22 mouse cellular contexts compared by ENCODE assay signal in the genomic region with DNA sequence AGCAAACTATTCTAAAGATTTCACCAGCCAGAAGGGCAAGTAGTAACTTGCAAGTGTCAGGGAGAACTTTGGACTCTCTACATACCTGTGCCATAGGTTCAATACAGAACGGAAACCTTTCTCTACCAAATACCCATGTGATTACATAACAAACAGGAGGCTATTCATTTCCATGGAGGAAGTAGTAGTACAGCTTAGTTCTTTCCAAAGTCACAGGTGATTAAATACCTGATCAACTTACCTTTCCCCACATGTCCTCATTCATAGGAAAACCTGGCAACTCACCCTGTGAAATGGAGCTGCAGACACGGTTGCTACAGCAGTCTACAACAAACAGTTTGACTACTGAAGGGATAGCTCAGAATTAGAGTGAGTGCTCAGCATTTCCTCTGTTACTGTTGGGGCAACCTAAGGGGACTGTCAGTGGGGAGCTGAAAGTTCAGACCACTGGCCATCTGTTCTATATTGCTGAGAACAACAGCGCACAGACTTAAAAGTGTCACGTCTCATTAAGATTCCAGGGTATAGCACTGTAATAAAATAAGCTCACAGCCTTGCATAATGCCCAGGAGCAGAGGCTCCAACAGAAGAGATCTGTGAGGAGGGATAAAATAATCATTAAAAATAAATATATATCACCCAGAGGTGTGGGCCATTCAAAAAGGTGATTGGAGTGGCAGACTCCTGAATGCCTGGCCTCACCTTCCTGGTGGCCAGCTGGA. TPM values are rescaled to one million over a fixed set of nuclear protein-coding genes. Genes with fewer than 3 reads are reported as not detected.
DNase-seq lines count a peak whose midpoint lies in the region; ATAC-seq and TF ChIP-seq lines count a peak whose summit lies in the region.
"Had no signal": no experiment of that assay in that cellular context is flagged by ENCODE, and none has a peak within 500 bp of the region (broad histone marks: within the 10 kb centered on the region; RNA-seq: fewer than 3 reads in every experiment).

No protein-coding gene starts in this region.

- no peaks in the 10 kb centered on the region for H3K27me3 ChIP-seq in hindbrain, embryonic 11.5 days (ENCODE audit: control insufficient read depth, insufficient read depth, low read length)
- H3K27me3 ChIP-seq in hindbrain, embryonic 12.5 days = no peaks in the 10 kb centered on the region
- H3K27me3 ChIP-seq in hindbrain, embryonic 15.5 days = no peaks in the 10 kb centered on the region
- H3K27me3 ChIP-seq in heart, embryonic 11.5 days (ENCODE audit: control insufficient read depth, insufficient read depth, low read length) = no peaks in the 10 kb centered on the region
- H3K27me3 ChIP-seq: liver, embryonic 12.5 days; megakaryocyte, embryonic 14.5 days had no signal

- no peak overlapping the region for H3K27ac ChIP-seq in hindbrain, embryonic 11.5 days (ENCODE audit: low read depth, low read length)
- H3K27ac ChIP-seq in hindbrain, embryonic 12.5 days = no peak overlapping the region
- no peak overlapping the region for H3K27ac ChIP-seq in hindbrain, embryonic 15.5 days (replicated peaks)
- H3K27ac ChIP-seq in heart, embryonic 11.5 days (ENCODE audit: low read depth, low read length) = no peak overlapping the region
- H3K27ac ChIP-seq: left cerebral cortex, adult 2 months; liver, embryonic 12.5 days had no signal

- TF ChIP-seq POLR2A in brain, embryonic 14.5 days (IDR thresholded peaks at IDR 0.05; ENCODE audit: borderline replicate concordance, extremely low read depth, insufficient read depth, insufficient read length, poor library complexity, severe bottlenecking) = no peak

- DNase-seq in hindbrain, embryonic 11.5 days (ENCODE audit: low spot score) = no peak
- peak; percentile 13 for DNase-seq in brain, embryonic 14.5 days (ENCODE audit: low read depth)
- DNase-seq in mesoderm, embryonic 11.5 days (ENCODE audit: low read depth, low spot score) = peak; percentile 17
- DNase-seq in adrenal gland, postnatal 36 days = no peak
- no peak for DNase-seq in MN1 (ENCODE audit: low spot score)
- DNase-seq: cerebellum, adult 11 months; heart, adult 18-20 months; heart, postnatal 10 days; kidney, adult 2 months; right cerebral cortex, postnatal 25 days; thymus, adult 2 months had no signal

- H3K9ac ChIP-seq in hindbrain, embryonic 11.5 days (ENCODE audit: low read depth, low read length) = no peak overlapping the region
- no peak overlapping the region for H3K9ac ChIP-seq in hindbrain, embryonic 12.5 days
- H3K9ac ChIP-seq in hindbrain, embryonic 15.5 days = no peak overlapping the region
- no peak overlapping the region for H3K9ac ChIP-seq in heart, embryonic 11.5 days (ENCODE audit: low read depth, low read length)
- H3K9ac ChIP-seq: liver, embryonic 12.5 days had no signal

- TF ChIP-seq CTCF in brain, embryonic 14.5 days (IDR thresholded peaks at IDR 0.05; ENCODE audit: borderline replicate concordance, extremely low read depth, insufficient read depth, insufficient read length) = no peak

- no peaks in the 10 kb centered on the region for H3K36me3 ChIP-seq in hindbrain, embryonic 11.5 days (ENCODE audit: control insufficient read depth, insufficient read depth, low read length)
- H3K36me3 ChIP-seq in hindbrain, embryonic 12.5 days = no peaks in the 10 kb centered on the region
- H3K36me3 ChIP-seq in hindbrain, embryonic 15.5 days = no peaks in the 10 kb centered on the region
- no peaks in the 10 kb centered on the region for H3K36me3 ChIP-seq in heart, embryonic 11.5 days (ENCODE audit: control insufficient read depth, insufficient read depth, low read length)
- H3K36me3 ChIP-seq: G1E; liver, embryonic 12.5 days had no signal

- 83% methylated on average over 4 of the region's 4 CpGs for WGBS in hindbrain, embryonic 11.5 days
- WGBS in hindbrain, embryonic 12.5 days = 61% methylated on average over 4 of the region's 4 CpGs
- WGBS in hindbrain, embryonic 15.5 days = 66% methylated on average over 4 of the region's 4 CpGs
- WGBS in heart, embryonic 11.5 days (ENCODE audit: insufficient replicate concordance) = 72% methylated on average over 4 of the region's 4 CpGs

- H3K9me3 ChIP-seq in hindbrain, embryonic 11.5 days (ENCODE audit: control insufficient read depth, low read length) = no peaks in the 10 kb centered on the region
- H3K9me3 ChIP-seq in hindbrain, embryonic 12.5 days (replicated peaks) = no peaks in the 10 kb centered on the region
- no peaks in the 10 kb centered on the region for H3K9me3 ChIP-seq in hindbrain, embryonic 15.5 days
- H3K9me3 ChIP-seq in heart, embryonic 11.5 days (replicated peaks; ENCODE audit: control insufficient read depth, low read length) = no peaks in the 10 kb centered on the region
- H3K9me3 ChIP-seq: G1E; liver, embryonic 12.5 days; megakaryocyte, embryonic 14.5 days had no signal

- no peak overlapping the region for H3K4me2 ChIP-seq in hindbrain, embryonic 11.5 days (replicated peaks; ENCODE audit: low read depth, low read length)
- H3K4me2 ChIP-seq in hindbrain, embryonic 12.5 days (replicated peaks) = no peak overlapping the region
- H3K4me2 ChIP-seq in hindbrain, embryonic 15.5 days = no peak overlapping the region
- H3K4me2 ChIP-seq in heart, embryonic 11.5 days = no peak overlapping the region
- H3K4me2 ChIP-seq: liver, embryonic 12.5 days had no signal

- 0 out of 2 replicates have a peak, but pooled peaks have one; percentile 30 for ATAC-seq in hindbrain, embryonic 11.5 days (ENCODE audit: low FRiP score)
- ATAC-seq in hindbrain, embryonic 12.5 days (ENCODE audit: low FRiP score) = no peak
- peak; percentile 56; the same call in 1 of the 2 replicates for ATAC-seq in hindbrain, embryonic 15.5 days (ENCODE audit: low FRiP score, low read depth)
- ATAC-seq in heart, embryonic 11.5 days (replicated peaks; ENCODE audit: insufficient number of reproducible peaks, low FRiP score, low TSS enrichment) = no peak
- ATAC-seq: liver, embryonic 12.5 days had no signal

- no peak overlapping the region for H3K4me3 ChIP-seq in hindbrain, embryonic 11.5 days (ENCODE audit: low read depth, low read length)
- H3K4me3 ChIP-seq in hindbrain, embryonic 12.5 days = no peak overlapping the region
- H3K4me3 ChIP-seq in hindbrain, embryonic 15.5 days = no peak overlapping the region
- no peak overlapping the region for H3K4me3 ChIP-seq in heart, embryonic 11.5 days (ENCODE audit: low read depth, low read length)
- H3K4me3 ChIP-seq: erythroblast, embryonic 14.5 days; left cerebral cortex, adult 2 months; liver, embryonic 12.5 days; megakaryocyte, embryonic 14.5 days had no signal

- H3K4me1 ChIP-seq in hindbrain, embryonic 11.5 days (replicated peaks; ENCODE audit: control insufficient read depth, insufficient read depth, low read length) = no peaks in the 10 kb centered on the region
- 0 out of 2 replicates have a peak, but pooled peaks cover 2% of the 10 kb centered on the region for H3K4me1 ChIP-seq in hindbrain, embryonic 12.5 days
- H3K4me1 ChIP-seq in hindbrain, embryonic 15.5 days (replicated peaks) = 0 out of 2 replicates have a peak, but pooled peaks cover 4% of the 10 kb centered on the region
- no peaks in the 10 kb centered on the region for H3K4me1 ChIP-seq in heart, embryonic 11.5 days (ENCODE audit: control insufficient read depth, insufficient read depth, low read length)
- H3K4me1 ChIP-seq: liver, embryonic 12.5 days; megakaryocyte, embryonic 14.5 days had no signal

RNA-seq across cellular contexts. Expression of a gene that starts 9.7 kb away (rescaled TPM):
- not detected in 2 replicates for polyA plus RNA-seq in hindbrain, embryonic 11.5 days (2014; fragmentation: Nextera tagmentation; extraction: Ambion mirVana)
- not detected in 2 replicates for polyA plus RNA-seq in hindbrain, embryonic 12.5 days (2016; fragmentation: Nextera tagmentation; extraction: Ambion mirVana)
- not detected in 2 replicates for polyA plus RNA-seq in brain, embryonic 14.5 days (2012; rRNA removed)
- not detected in 2 replicates for polyA plus RNA-seq in hindbrain, embryonic 15.5 days (2015; fragmentation: Nextera tagmentation; extraction: Ambion mirVana)
- not detected for total RNA-seq in adrenal gland, postnatal 36 days (2021)
- not detected in 2 replicates for polyA plus RNA-seq in heart, embryonic 11.5 days (2014; fragmentation: Nextera tagmentation; extraction: Ambion mirVana)
- total RNA-seq: adrenal gland, postnatal 4 days; common myeloid progenitor, adult 5-6 weeks; heart, postnatal 10 days; left cerebral cortex, adult 2 months had no signal
- polyA plus RNA-seq: erythroblast, embryonic 14.5 days; G1E; kidney, adult 2 months; liver, embryonic 12.5 days; lung, embryonic 16.5 days had no signal

RNA-seq across cellular contexts. Expression of a gene that starts 37.3 kb away (rescaled TPM):
- polyA plus RNA-seq in hindbrain, embryonic 11.5 days (2014; fragmentation: Nextera tagmentation; extraction: Ambion mirVana) = not detected in 2 replicates
- polyA plus RNA-seq in hindbrain, embryonic 12.5 days (2016; fragmentation: Nextera tagmentation; extraction: Ambion mirVana) = not detected in 2 replicates
- not detected in 2 replicates for polyA plus RNA-seq in brain, embryonic 14.5 days (2012; rRNA removed)
- polyA plus RNA-seq in hindbrain, embryonic 15.5 days (2015; fragmentation: Nextera tagmentation; extraction: Ambion mirVana) = not detected in 2 replicates
- total RNA-seq in adrenal gland, postnatal 36 days (2021) = under 1 TPM in 1 of 2 experiments, not detected in 1; 0.13 TPM
- polyA plus RNA-seq in heart, embryonic 11.5 days (2014; fragmentation: Nextera tagmentation; extraction: Ambion mirVana) = 0.14 TPM in 1 of 2 replicates, not detected in the other
- total RNA-seq: common myeloid progenitor, adult 5-6 weeks; G1E; heart, postnatal 10 days; left cerebral cortex, adult 2 months had no signal
- polyA plus RNA-seq: erythroblast, embryonic 14.5 days; G1E; liver, embryonic 12.5 days; lung, embryonic 16.5 days had no signal

RNA-seq across cellular contexts. Expression of a gene that starts 48.5 kb away (rescaled TPM):
- 0.11 and 0.17 TPM in 2 replicates for polyA plus RNA-seq in hindbrain, embryonic 11.5 days (2014; fragmentation: Nextera tagmentation; extraction: Ambion mirVana)
- polyA plus RNA-seq in hindbrain, embryonic 12.5 days (2016; fragmentation: Nextera tagmentation; extraction: Ambion mirVana) = 0.14 TPM in 1 of 2 replicates, not detected in the other
- 0.14 and 0.34 TPM in 2 replicates for polyA plus RNA-seq in brain, embryonic 14.5 days (2012; rRNA removed)
- 0.19 and 0.42 TPM in 2 replicates for polyA plus RNA-seq in hindbrain, embryonic 15.5 days (2015; fragmentation: Nextera tagmentation; extraction: Ambion mirVana)
- total RNA-seq in adrenal gland, postnatal 36 days (2021) = 10 to 100 TPM; 40.5 to 47.1 TPM
- polyA plus RNA-seq in heart, embryonic 11.5 days (2014; fragmentation: Nextera tagmentation; extraction: Ambion mirVana) = 0.39 and 0.97 TPM in 2 replicates
- total RNA-seq: common myeloid progenitor, adult 5-6 weeks had no signal
- polyA plus RNA-seq: erythroblast, embryonic 14.5 days had no signal

Comparison
In these comparisons a context has a peak if more than half of its experiments do, and no peak if none do; other contexts are left out.
1. ATAC-seq: peak in hindbrain, embryonic 11.5 days (single experiment) and hindbrain, embryonic 15.5 days (single experiment); none in hindbrain, embryonic 12.5 days (single experiment) and heart, embryonic 11.5 days (single experiment).
2. DNase-seq: peak in brain, embryonic 14.5 days (single experiment) and mesoderm, embryonic 11.5 days (single experiment); none in hindbrain, embryonic 11.5 days (single experiment), adrenal gland, postnatal 36 days (0 of 2) and MN1 (single experiment).